Mouse (Mus musculus): ENCODE data around the gene Slc52a3. TPM values are rescaled to one million over a fixed set of nuclear protein-coding genes. Genes with fewer than 3 reads are reported as not detected.
"Not testable (repeated sequence)": the region's sequence is repeated elsewhere in the genome, so short reads cannot be mapped to it uniquely, and the experiment has no call there.

Slc52a3 gene
- total and polyA plus RNA-seq, 3 experiments: 3.1 to 5.7 (median 5.4) TPM

DNA sequence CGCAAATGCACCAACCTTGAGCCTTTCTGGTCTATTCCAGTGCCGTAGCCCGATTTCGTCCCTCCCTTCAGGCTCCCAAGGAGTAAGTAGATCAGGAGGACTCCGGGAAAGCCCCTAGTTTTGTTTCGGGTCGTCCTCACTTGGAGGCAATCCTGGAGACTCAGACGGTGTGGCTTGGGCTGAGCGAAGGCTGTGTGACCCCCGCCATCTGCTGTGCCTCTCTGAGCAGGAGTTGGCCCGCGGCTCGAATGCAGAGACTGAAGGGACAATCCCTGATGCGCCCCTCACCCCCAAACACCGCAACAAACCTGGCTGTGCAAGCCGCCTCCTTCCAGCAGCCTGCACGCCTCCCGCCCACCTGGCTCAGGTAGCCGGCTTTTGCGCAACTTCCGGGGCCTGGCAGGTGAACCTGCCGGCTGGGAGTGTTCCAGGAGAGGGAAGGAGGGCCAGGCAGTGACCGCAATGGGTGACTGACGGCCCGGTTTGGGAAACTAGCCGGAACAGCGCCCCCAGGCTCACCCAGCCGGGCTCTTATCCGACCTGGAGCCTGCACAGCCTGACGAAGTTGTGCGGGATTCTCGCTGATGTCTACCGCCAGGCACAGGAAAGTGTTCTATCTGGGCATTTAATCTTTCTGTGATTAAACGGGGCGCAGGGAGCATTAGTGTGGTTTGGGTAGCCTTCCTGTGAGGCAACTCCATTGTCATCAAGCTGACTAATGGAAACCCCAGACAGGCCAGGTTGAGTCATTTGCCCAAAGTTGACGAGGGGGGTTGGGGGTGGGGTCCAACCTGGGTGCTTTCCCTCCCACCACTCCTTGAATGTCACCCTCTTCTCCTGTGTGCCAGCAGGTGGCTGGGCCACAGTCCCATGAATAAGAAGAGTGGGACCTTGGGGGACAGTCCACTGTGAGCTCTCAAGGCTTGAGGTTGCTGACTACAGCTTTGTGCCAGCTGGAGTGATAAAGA, 22.4 kb upstream of the Slc52a3 start:
- DNase-seq: peak; percentile 80

DNA sequence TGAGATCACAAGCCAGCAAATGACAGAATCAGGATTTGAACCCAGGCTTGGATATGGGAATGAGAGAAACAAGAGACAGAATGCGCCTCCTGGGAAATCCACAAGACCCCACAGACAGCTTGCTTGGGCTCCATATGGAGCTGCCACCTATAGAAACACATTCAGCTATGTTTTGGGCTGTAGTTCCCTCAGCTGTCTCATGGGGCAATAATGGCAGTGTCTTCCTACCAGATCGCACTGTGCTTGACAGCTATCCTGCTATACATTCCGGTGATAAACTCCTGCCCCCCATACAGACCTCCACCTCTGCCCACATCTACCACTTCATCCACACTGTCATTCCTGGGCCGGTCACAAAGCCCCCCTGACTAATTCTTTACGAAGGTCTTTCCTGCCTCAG, 21.0 kb upstream of the Slc52a3 start:
- DNase-seq: no peak

DNA sequence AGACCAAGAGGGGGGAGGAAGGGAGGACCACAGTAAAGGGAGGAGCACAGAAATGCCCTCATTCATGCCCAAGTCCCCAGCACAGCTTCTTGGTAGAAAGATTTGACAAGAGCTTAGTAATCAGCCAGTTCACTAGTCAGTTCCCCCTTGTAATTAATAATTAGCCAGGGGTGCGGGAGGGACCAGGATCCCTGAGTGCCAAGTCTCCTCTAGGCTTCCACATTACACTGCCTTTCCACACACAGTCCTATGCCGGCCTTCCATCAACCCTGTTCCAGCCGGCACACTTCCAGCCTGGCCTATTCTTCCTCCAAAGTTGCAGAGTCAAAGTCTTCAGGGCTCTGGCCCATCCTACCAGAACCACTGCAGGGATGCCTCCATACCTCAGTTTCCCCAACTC, 20.2 kb upstream of the Slc52a3 start:
- DNase-seq: no peak

DNA sequence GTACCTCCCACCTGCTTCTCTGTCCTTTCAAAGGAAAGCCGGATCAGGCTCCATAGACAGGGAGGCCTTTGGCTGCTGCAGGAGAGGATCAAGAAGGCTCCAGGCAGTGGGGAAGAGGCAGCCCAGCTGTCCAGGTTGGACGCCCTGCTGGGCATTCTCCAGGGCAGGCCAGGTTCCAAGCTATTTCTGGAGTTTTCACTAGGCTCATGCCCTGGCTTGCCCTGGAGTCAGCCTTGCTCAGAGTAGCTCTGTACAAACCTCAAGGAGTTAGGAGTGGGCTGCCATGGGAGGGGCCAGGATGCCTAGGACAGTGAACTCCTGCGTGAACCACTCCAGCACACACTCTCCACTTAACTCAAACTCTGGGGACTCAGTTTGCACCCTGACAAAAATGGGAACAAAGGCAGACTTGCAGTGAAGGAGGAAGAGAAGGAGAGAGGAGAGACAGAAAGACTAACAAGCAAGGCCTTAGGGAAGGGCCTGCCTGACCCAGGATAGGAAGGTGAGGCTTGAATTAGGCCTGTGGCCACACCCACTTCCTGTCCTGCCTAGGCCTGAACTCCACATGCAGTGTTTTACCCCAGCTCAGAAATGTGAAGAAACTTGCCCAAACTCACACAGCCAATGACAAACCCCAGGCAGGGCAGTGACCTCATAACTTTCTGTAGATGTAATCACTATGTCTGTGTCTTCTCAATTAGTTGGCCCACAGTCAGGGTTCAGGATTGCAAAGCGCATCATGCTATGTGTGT, 18.4 kb upstream of the Slc52a3 start:
- DNase-seq: no peak

DNA sequence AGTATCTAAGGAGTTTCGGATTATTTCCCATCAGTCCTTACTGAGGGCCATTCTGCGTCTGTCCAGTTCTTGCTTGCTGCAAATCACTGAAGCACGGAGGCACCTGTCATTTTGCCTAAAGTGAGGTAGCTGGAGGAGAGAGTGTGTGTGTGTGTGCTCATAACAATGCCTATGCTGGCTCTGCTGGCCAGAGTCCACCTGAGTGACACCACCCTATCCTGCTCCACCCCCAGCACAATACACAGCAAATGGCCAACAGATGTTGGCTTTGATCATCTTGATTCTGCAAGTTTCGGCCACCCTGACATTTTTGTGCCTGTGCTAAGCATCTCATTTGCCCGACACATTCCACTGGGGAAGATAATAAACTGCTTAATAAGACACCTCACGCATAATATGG, 17.8 kb upstream of the Slc52a3 start:
- no peak for DNase-seq

DNA sequence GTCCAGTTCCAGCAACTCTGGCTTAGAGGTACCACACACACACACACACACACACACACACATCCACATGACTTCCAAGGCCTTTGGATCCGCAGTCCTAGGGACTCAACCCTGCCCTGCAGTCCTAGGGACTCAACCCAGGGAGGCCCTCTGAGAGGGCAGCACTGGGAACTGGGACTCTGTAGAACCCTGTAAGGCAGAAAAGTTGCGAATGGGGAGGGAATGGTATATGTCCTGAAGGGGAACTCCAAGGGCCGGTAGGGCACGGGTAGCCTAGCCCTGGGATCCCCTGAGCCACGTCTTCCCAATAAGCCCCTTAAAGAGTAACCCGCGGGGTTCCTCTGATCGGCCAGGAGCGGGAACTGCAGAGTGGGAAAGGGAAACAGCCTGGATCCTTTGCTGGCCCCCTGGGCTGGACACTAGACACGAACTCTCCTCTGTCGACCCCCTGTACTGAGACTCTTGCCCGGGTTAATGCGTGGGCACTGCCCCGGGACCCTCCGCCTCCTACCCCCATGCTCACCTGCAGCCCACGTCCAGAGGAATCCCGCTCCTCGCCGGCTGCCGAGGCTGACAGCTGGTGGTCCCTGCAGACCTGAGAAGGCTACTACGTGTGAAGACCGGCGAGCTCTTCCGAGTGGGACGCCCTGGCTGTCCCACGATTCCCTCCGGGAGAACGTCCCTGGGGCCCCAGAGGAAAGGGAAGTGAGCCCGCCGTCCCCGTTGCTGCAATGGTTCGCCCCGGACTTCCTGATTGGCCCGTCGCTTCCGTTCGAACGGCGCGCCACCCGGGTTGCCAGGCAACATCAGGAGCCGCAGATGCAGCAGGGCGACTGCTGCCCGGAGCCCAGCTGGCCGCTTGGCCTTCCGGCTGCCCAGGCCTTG, 16.6 kb upstream of the Slc52a3 start, which contains the start of gene Fam110a:
TSS of gene Fam110a (minus strand) at position 750 of the 885 bp plus-strand sequence.
- DNase-seq: peak; percentile 97

DNA sequence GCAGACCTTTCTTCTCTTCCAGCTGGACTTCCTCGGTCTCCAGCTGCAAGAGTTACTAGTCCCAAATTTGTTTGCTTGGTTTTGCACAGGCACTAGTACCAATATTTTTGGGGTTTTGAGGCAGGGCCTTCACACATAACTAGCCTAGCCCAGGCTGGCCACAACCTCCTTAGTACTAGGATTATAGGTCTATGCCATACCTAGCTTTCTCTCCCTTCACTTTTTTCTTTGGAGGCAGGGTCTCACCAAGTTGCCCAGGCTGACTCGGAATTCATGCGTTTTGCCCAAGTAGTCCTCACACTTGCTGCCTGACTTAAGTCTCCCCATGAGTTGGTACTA, 16.0 kb upstream of the Slc52a3 start:
- DNase-seq: no peak

DNA sequence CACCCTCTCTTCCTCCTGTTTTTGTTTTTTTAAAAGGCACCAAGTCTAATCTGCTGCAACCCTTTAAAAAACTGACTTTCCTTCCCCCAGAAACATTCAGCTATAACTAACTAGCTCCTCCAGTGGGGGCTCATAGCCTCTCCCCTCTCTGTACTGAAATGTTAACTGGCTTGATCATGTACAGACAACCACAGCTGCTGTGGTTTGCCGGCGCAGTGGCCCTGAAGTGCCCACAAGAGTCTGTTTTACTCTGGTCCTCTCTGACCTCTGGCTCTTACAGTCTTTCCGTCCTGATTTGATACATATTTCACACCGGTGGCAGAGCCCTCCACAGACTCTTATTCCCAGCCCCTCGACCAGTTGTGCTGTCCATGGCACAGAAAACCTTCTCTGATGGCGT, 15.0 kb upstream of the Slc52a3 start:
- no peak for DNase-seq

DNA sequence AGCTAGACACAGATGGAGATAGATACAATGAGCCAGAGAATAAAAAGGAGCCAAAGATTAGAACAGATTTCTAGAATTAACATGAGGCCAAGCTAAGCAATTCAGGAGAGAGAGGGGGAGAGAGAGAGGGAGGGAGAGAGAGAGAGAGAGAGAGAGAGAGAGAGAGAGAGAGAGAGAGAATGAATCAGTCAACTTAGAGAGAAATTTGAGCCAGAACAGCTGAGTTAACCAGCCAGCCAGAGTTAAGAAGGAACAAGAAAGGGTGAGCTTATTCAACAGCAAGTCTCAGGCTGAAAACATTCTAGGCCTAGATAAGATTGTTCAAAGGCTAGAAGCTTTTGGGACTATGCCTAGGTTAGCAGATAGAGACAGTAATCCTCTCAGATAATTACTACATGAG, 13.8 kb upstream of the Slc52a3 start:
- no peak for DNase-seq

DNA sequence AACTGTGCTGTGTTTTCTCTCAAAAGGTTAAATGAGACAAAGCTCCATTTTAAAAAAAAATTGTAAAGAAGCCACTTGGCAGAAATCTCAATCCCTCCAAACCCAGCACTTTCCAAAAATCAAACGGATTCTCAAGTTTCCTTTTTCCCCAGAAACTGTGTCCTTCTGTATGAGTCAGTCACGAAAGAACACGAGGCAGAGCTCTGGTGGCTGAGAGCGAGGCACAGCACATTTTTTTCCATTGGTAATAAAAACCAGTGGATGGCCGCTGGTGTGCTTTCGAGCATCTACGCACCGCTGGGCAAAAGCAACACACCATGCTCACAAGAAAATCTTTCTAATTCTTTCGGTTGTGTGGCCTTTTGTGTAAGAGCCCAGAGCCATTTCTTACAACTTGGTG, 12.3 kb upstream of the Slc52a3 start:
- no peak for DNase-seq

DNA sequence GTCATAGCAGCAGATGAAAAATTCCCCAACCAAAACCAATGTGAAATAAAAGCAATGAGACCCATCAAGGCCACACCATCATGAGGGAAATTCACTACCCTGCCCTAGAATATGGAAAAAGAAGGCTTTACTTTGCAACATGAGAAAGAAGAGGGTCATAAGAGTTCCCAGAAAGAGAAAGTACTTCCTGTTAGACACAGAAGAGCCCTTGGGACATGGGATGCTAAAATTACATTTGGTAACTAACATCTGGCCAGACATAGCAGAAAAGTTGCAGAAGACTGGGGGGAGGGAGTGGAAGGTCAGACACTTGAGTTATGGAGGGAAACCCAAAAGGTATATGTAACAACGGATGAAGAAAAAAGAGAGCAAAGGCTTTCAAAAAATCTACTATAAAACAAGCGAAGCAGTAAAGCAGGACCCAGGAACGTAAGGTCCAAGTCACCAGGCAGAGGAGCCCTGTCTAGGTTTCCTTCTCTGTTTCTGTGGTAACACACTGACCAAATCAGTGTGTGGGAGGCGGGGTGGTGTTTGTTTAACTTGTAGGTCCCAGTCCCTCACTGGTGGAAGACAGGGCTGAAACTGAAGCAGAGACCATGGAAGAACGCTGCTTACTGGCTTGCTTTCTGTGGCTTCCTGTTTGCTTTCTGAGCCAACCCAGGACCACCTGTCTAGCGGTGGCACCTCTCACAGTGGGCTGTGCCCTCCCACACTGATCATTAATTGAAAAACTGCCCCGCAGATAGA, 10.7 kb upstream of the Slc52a3 start:
- no peak for DNase-seq

DNA sequence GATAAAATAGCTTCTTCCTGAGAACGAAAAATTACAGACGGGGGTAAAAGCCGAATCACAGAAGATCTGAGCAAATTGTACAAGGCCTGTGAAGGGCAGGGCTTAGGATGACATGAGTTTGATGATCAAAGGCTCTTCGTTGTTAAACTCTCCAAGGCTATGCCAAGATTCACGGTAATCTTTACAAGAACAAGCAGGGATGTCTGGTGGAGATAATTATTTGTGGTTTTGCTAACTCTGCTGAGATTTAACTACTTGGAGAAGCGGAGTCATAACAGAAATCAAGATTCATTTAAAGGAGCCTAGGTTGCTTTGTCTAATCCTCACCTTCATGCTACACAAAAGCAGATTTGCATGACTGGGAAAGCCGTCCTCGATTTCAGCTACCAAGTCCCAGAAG, 9.4 kb upstream of the Slc52a3 start:
- no peak for DNase-seq

DNA sequence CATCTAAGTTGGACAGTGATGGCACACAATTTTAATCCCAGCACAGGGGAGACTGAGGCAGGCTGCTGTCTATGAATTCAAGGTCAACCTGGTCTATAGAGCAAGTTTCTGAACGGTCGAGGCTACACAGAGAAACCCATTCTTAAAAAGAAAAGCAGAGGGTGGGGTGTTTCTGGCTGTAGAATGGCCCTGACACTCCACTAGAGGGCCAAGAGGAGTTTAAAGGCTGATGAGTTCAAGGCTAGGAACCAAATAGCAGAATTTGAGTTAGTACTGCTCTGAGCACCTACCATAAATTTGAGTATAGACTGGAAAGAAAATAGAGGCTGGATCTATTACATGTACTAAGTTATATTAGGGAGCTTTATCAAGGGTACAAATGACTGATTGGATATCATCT, 7.3 kb upstream of the Slc52a3 start:
- DNase-seq: no peak

DNA sequence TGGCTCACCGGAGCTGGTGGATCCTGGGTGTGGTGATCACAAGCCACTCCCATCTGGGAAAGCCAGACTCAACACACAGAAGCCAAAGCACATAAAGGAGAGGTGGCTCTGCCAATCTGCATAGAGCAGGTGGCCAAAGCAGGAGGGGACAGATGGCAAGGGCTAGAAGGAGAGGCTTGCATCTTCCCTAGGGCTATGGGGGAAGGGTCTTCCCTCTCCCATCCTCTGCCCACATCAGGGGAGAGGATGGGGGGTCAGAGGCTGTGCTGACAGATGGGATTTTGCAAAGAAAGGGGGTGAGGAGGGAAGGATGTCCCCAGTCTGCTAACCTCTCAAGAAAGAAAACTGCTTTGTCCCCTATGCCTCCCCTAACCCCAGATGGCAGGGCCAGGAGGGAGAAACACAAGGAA, 5.3 kb upstream of the Slc52a3 start:
- no peak for DNase-seq

DNA sequence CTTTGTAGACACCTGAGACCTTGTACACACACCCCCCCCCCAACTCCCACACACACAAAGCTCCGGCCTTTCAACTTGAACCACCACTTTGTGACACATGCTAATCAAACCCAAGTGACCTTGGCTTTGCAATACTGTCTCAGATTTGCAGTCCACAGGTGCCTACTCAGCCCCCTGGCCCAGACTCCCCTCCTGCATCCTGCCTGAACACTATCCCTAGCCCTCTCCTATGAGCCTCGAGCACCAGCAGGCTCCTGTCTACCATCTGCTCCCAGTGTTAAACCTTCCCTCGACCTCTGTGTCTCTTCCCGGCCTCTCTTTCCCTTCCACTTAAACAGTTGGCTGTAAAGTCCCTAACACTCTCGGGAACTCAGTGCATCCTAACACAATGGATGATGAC, 4.9 kb upstream of the Slc52a3 start:
- no peak for DNase-seq

DNA sequence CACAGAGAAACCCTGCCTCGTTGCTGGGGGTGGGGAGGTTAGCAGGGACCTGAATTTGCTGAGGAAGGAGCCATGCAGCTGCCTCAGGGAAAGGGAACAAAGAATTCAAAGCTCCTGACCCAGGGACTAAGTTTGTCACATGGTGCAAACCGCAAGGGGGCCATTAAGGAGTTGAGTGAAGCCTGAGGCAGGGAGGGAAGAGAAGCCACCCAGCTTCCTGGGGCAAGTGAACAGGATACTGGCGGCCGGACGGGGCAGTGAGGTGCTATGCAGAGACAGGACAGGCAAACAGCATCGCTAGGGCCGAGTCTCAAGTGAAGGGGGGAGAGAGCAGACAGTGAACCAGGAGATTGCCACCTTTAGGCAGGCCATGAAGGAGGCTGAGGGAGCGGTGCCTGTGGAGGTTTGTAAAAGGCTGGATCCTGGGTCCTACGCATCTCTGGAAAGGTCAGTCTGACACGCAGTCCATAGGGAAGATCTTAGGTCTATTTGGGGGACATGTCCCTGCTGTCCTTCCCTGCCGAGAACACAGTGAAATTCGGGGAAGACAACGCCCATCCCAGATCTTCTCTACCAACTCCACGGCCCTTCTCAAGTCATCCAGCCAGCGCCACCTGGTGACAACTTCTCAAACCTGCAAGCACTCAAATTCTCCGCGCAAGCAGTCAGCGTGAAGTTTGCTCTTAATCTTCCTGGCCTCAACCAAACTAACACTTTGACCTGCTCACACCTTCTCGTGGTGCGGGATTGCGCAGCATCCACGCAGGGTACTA, 1.8 kb upstream of the Slc52a3 start:
- peak; percentile 73 for DNase-seq

DNA sequence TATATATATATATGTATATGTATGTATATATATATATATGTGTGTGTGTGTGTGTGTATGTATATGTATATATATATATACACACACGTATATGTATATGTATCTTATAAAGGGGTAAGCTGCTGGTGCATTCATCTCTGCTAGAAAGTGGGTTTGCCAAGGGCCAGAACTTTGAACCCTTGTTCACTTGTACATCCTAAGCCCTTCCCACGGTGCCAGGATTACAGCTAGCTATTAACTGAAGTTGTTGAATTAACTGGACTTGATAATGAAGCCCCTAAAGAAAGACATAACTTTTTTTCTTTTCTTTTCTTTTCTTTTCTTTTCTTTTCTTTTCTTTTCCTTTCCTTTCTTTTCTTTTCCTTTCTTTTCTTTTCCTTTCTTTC, 872 bp downstream of the Slc52a3 start:
- DNase-seq: not testable (repeated sequence)

DNA sequence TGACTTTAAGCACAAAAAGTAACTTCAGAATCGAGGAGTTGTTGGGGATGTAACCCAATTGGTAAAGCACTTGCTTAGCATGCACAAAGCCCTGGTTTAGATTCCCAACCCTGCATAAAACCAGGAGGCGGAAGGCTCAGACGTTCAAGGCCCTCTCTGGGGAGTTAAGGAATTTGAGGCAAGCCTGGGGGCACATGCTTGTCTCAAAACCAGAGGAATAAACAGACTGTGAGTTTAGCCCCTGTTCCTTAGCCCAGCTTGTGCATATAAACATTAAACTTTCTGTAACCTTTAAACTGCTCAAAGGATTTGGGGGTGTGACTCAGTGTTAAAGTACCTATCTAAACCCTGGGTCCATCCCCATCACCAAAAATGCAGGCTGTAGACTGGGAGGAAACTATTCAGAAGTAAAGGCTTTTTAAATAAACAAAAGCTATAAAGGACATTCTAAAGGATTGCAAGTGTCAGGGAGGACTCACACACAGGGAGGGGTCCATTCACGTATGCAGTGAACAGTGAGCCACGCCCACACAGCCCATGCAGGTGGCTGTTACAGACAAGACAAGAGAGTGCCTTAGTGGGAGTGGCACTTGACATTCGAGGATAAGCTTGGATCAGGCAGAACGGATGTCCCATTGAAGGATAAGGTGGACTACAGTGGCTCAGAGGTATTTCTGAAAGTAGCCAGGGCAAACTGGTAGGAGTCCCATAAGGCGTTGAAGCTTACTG, 1.6 kb downstream of the Slc52a3 start:
- no peak for DNase-seq

DNA sequence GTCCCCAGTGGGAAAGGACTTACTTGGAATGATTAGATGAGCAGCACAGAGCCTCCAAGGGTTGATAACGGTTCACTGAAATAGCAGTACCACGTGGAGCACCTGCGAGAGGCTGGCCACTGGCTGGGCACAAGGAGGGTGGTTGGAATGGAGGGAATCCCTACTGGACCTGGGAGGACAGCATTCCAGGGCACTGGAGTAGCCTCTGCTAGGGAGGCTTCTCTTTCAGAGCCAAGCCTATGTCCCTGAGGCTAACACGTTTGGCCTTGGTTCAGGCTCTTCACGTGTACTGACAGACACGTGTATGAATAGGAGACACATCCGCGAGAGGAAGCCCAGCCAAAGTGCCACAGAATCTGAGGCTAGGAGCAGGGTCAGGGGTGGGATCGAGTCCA, 2.2 kb downstream of the Slc52a3 start:
- peak; percentile 75 for DNase-seq

DNA sequence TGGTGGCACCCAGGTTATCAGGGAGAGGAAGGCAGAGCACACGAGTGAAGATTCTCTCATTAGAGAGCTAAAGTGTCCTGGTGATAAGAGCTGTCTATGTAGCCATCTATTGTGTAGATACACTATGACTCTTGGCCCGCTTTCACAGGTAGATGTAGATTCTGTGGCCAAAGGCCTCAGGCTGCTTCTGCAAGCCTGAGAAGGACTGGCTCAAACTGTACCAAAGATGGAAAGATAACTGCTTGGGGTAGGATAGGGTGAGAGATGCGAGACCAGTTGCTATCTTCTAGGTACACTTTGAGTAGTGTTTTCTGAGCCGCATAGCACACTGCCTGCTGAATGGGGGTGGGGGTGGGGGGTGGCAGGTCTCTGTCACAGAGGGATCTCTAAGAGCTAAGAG, 2.6 kb downstream of the Slc52a3 start:
- no peak for DNase-seq
